Mouse (Mus musculus) C2C12 (cell line): ENCODE data around the gene Vipas39.

Source experiments
- CTCF ChIP-seq: IDR thresholded peaks from one replicate; pipeline ENCODE4 v1.5.1; 2011; ENCODE audit not compliant: control insufficient read depth, insufficient read depth, insufficient read length
- FOSL1 ChIP-seq: IDR thresholded peaks from one replicate; pipeline ENCODE4 v1.8.0; 2011; ENCODE audit warnings: mild to moderate bottlenecking, low read length; ENCODE audit not compliant: poor library complexity, insufficient read depth, severe bottlenecking
- MAX ChIP-seq: IDR thresholded peaks from one replicate; pipeline ENCODE4 v1.6.1; 2011; ENCODE audit warnings: mild to moderate bottlenecking, control low read depth

DNA sequence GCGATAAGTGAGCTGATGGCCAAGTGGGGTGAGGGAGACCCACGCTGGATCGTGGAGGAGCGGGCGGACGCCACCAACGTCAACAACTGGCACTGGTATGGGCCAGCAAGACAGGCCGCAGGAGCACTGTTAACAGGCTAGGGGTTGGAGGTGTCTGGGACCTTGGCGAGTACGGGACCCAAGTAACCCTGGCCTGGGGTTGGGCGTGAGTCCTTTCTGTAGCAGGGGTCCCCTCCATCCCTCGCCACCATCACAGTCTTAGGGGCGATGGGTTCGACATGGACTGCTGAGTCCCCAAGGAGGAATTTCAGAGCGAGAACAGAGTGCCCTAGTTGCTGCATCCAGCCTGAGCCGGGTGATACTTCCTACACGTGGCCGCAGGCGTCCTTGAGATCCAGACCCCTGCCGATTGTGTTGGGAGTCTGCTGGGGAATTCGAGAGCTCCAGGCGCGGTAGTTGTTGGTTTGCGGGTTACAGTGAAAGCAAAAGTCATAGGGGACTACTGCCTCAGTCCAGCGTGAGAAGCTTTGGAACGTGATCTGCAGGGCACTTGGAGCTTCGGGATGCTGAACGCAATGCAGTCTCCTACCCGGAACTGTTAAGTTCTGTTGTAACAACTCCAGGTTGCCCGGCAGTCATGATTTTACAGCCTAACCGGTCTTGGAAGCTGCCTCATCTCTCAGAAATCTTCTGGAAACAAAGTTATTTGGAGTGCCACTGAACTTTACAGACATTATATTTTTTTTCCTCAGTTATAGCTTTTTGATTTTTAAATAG, 959 bp upstream of the Vipas39 start:
- TF ChIP-seq CTCF (no peak), FOSL1 (no peak), MAX (no peak)
